Mouse (Mus musculus): ENCODE measurements around the gene Gm7029.
"Not testable (repeated sequence)": the region's sequence is repeated elsewhere in the genome, so short reads cannot be mapped to it uniquely, and the experiment has no call there.

DNA sequence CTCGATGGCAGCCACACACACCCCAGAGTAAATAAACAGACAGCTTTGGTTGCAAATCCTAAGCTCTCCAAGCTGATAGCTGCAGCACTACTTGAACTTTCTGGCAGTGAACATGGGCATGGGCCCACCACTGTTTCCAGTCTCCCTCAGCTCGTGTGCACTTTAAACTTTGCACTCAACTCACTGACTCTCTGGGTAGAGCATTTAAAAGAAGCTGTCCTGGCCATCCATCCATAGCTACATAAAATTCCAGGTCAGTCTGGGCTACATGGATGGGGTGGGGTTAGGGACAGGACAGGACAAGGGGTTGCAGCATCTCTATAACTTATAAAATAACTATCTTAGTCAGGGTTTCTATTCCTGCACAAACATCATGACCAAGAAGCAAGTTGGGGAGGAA lies 14.2 kb downstream of the Gm7029 start:
- not testable (repeated sequence) for TF ChIP-seq CTCF, EP300 (IDR thresholded peaks at IDR 0.05; ENCODE audit: low read depth)

All from heart, postnatal 0 days (tissue).